Mouse (Mus musculus): Measurements from ENCODE around the gene Ppp2r2d. TPM values are rescaled to one million over a fixed set of nuclear protein-coding genes. Genes with fewer than 3 reads are reported as not detected.

Ppp2r2d gene
- polyA plus RNA-seq, 1 experiment from 2014 or later = 36.7 TPM

DNA sequence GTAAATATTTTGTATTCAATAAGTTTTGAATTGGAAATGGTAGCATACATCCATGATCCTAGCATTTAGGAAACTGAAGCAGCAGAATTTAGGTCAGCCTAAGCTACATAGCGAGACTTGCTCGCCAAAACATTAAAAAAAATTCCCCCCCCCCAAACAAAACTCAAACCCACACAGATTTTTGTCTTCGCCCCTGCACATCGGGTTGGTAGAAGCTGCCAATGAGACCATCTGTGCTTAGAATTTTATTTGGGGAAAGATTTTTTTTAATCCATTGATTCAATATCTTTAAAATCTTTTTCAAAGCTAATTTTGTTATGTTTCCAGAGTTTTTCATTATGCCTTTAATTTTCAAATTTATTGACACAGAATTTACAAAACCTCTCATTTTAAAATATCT, 82.6 kb downstream of the Ppp2r2d start:
- Histone ChIP-seq H3K4me3 (no peak overlapping the region), H3K27ac (ENCODE audit: poor library complexity, severe bottlenecking) (no peak overlapping the region), H3K4me2 (no peak overlapping the region), H3K4me1 (replicated peaks) (no peaks in the 10 kb centered on the region), H3K9me3 (replicated peaks) (no peaks in the 10 kb centered on the region), H3K9ac (no peak overlapping the region), H3K27me3 (replicated peaks) (0 out of 2 replicates have a peak, but pooled peaks cover 5% of the 10 kb centered on the region), H3K36me3 (no peaks in the 10 kb centered on the region)
- WGBS = 95% methylated on average over 4 of the region's 4 CpGs
- no peak for ATAC-seq (ENCODE audit: insufficient number of reproducible peaks, low FRiP score)

Other genes with a start within 250 kb of the Ppp2r2d start
- gene Mapk1ip1, start 194 bp downstream of the Ppp2r2d start, polyA plus RNA-seq (2016; fragmentation: Nextera tagmentation; extraction: Ambion mirVana) = 9.7 and 11.4 TPM in 2 replicates
- 310 and 311 TPM in 2 replicates for gene Bnip3, start 63.4 kb downstream of the Ppp2r2d start, polyA plus RNA-seq (2016; fragmentation: Nextera tagmentation; extraction: Ambion mirVana)
- gene Jakmip3, start 94.7 kb downstream of the Ppp2r2d start, polyA plus RNA-seq (2016; fragmentation: Nextera tagmentation; extraction: Ambion mirVana) = 0.05 and 0.09 TPM in 2 replicates
- 3.4 and 4.1 TPM in 2 replicates for gene Dpysl4, start 239.9 kb downstream of the Ppp2r2d start, polyA plus RNA-seq (2016; fragmentation: Nextera tagmentation; extraction: Ambion mirVana)